Mouse (Mus musculus) spleen, adult 2 months (tissue): ENCODE measurements around the gene Efcab14.

Experiments used
- CTCF ChIP-seq: fragments of 200-500 bp; IDR thresholded peaks from 2 replicates; pipeline ENCODE4 v1.5.1; 2011; ENCODE audit warnings: mild to moderate bottlenecking, inconsistent platforms; ENCODE audit not compliant: insufficient read depth, insufficient read length, insufficient replicate concordance; ENCODE audit errors: extremely low read depth
- POLR2A ChIP-seq: fragments of 200-500 bp; IDR thresholded peaks from 2 replicates; pipeline ENCODE4 v1.6.1; 2011; ENCODE audit warnings: low read depth, low read length, inconsistent platforms

- TF ChIP-seq POLR2A (no peak), CTCF (no peak)
These were observed 62.4 kb downstream of the Efcab14 start for GRCm38 (mm10) chr4:115799981-115800380.
